ENCODE assay signal across 9 mouse cellular contexts in the genomic region with DNA sequence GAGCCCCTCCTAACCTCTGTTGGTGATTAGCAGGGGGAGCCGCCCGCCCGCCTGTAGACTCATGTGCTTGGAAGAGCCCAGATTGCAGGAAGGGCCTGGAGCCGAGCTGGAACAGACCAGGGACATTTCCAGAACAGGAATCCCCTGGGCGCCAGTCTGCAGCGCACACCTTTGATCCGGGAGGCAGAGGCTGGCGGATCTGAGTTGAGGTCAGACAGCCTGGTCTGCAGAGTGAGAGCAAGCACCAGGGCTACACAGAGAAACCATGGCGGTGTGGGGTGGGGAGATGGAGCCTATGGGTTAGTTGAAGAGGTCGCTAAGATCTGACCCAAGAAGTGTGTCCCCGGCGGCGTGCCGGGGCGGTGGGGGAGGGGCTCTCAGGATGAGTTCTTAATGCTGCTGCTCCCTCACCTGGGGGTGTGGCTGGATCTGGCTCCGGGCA. TPM values are rescaled to one million over a fixed set of nuclear protein-coding genes. Genes with fewer than 3 reads are reported as not detected.
DNase-seq lines count a peak whose midpoint lies in the region; ATAC-seq and TF ChIP-seq lines count a peak whose summit lies in the region.
"Had no signal": no experiment of that assay in that cellular context is flagged by ENCODE, and none has a peak within 500 bp of the region (broad histone marks: within the 10 kb centered on the region; RNA-seq: fewer than 3 reads in every experiment).

No protein-coding gene starts in this region.

- TF ChIP-seq POLR2A in lung, adult 2 months (IDR thresholded peaks at IDR 0.05; ENCODE audit: borderline replicate concordance, extremely low read depth, low read depth, low read length), result no peak

- TF ChIP-seq CTCF in lung, adult 2 months (IDR thresholded peaks at IDR 0.05; ENCODE audit: insufficient read depth, low read length), result no peak

- no peaks in the 10 kb centered on the region for H3K27me3 ChIP-seq in heart, embryonic 13.5 days (replicated peaks)
- no peaks in the 10 kb centered on the region for H3K27me3 ChIP-seq in limb, embryonic 11.5 days (ENCODE audit: control insufficient read depth, insufficient read depth, low read length)

- no peak overlapping the region for H3K4me3 ChIP-seq in lung, adult 2 months (replicated peaks; ENCODE audit: extremely low read depth, low read depth, low read length)
- peak overlapping the region; percentile 23 for H3K4me3 ChIP-seq in heart, embryonic 13.5 days
- H3K4me3 ChIP-seq in limb, embryonic 11.5 days (ENCODE audit: low read depth, low read length), result no peak overlapping the region
- H3K4me3 ChIP-seq: neural tube, embryonic 12.5 days had no signal

- H3K27ac ChIP-seq in heart, embryonic 13.5 days (replicated peaks), result peak overlapping the region; percentile 95
- H3K27ac ChIP-seq in limb, embryonic 11.5 days (replicated peaks; ENCODE audit: low read depth, low read length), result 0 out of 2 replicates have a peak overlapping the region, but pooled peaks have one; percentile 11
- H3K27ac ChIP-seq: neural tube, embryonic 12.5 days had no signal

- ATAC-seq in heart, embryonic 13.5 days (ENCODE audit: extremely low read depth, insufficient number of reproducible peaks, low FRiP score, low TSS enrichment), result no peak
- no peak for ATAC-seq in limb, embryonic 11.5 days (ENCODE audit: insufficient number of reproducible peaks, low FRiP score, low TSS enrichment, low read depth)

- WGBS in lung, adult 2 months, result 22% methylated on average over 16 of the region's 16 CpGs
- WGBS in heart, embryonic 13.5 days, result 8% methylated on average over 16 of the region's 16 CpGs
- WGBS in limb, embryonic 11.5 days, result 3% methylated on average over 16 of the region's 16 CpGs

- H3K4me1 ChIP-seq in lung, adult 2 months (ENCODE audit: control insufficient read depth, insufficient read depth, low read length), result peaks cover 65% of the 10 kb centered on the region
- H3K4me1 ChIP-seq in heart, embryonic 13.5 days, result peaks cover 86% of the 10 kb centered on the region
- peaks cover 63% of the 10 kb centered on the region for H3K4me1 ChIP-seq in limb, embryonic 11.5 days (ENCODE audit: control insufficient read depth, insufficient read depth, low read length)

- no peaks in the 10 kb centered on the region for H3K9me3 ChIP-seq in heart, embryonic 13.5 days
- H3K9me3 ChIP-seq in limb, embryonic 11.5 days (ENCODE audit: control insufficient read depth, low read length), result no peaks in the 10 kb centered on the region
- H3K9me3 ChIP-seq: neural tube, embryonic 12.5 days had no signal

- peak overlapping the region; percentile 71 for H3K9ac ChIP-seq in heart, embryonic 13.5 days
- H3K9ac ChIP-seq in limb, embryonic 11.5 days (ENCODE audit: low read length), result no peak overlapping the region
- H3K9ac ChIP-seq: neural tube, embryonic 12.5 days had no signal

- H3K4me2 ChIP-seq in heart, embryonic 13.5 days, result peak overlapping the region; percentile 55
- H3K4me2 ChIP-seq in limb, embryonic 11.5 days (ENCODE audit: low read depth, severe bottlenecking), result peak overlapping the region; percentile 8; the same call in 1 of the 2 replicates
- H3K4me2 ChIP-seq: neural tube, embryonic 12.5 days had no signal

- DNase-seq in lung, adult 18-20 months, result peak; percentile 62 to 69
- no peak for DNase-seq in lung, adult 2 months
- DNase-seq in adrenal gland, adult 8-10 months, result peak; percentile 63
- peak; percentile 49 for DNase-seq in limb, embryonic 11.5 days (ENCODE audit: low spot score)
- no peak for DNase-seq in left cerebral cortex, adult 9 months (ENCODE audit: low spot score in 2 of 2)
- DNase-seq in urinary bladder, postnatal 10 days (ENCODE audit: low spot score), result no peak
- no peak for DNase-seq in ovary, adult 18-20 months (ENCODE audit: low spot score)

- H3K36me3 ChIP-seq in heart, embryonic 13.5 days, result no peaks in the 10 kb centered on the region
- no peaks in the 10 kb centered on the region for H3K36me3 ChIP-seq in limb, embryonic 11.5 days (ENCODE audit: control insufficient read depth, insufficient read depth, low read length)
- H3K36me3 ChIP-seq: neural tube, embryonic 12.5 days had no signal

RNA-seq across cellular contexts. Expression of gene Rplp0, which starts 25.0 kb away (rescaled TPM):
- 1,185 and 1,411 TPM in 2 replicates for polyA plus RNA-seq in lung, adult 2 months (2012; rRNA removed)
- 100 to 1,000 TPM; 682 to 769 (median 720) TPM for total RNA-seq in adrenal gland, adult 8-10 months (2022)
- polyA plus RNA-seq in heart, embryonic 13.5 days (2015; fragmentation: Nextera tagmentation; extraction: Ambion mirVana), result 1,009 and 1,125 TPM in 2 replicates
- polyA plus RNA-seq in limb, embryonic 11.5 days (2014; fragmentation: Nextera tagmentation; extraction: Ambion mirVana), result 1,447 and 1,526 TPM in 2 replicates

RNA-seq across cellular contexts. Expression of gene Pxn, which starts 27.8 kb away (rescaled TPM):
- 214 and 226 TPM in 2 replicates for polyA plus RNA-seq in lung, adult 2 months (2012; rRNA removed)
- total RNA-seq in adrenal gland, adult 8-10 months (2022), result 10 to 100 TPM; 32.1 to 64.5 (median 44.8) TPM
- polyA plus RNA-seq in heart, embryonic 13.5 days (2015; fragmentation: Nextera tagmentation; extraction: Ambion mirVana), result 29.7 and 31.7 TPM in 2 replicates
- polyA plus RNA-seq in limb, embryonic 11.5 days (2014; fragmentation: Nextera tagmentation; extraction: Ambion mirVana), result 13.5 and 17.7 TPM in 2 replicates

RNA-seq across cellular contexts. Expression of gene Gcn1l1, which starts 30.7 kb away (rescaled TPM):
- 36.8 and 52.8 TPM in 2 replicates for polyA plus RNA-seq in lung, adult 2 months (2012; rRNA removed)
- 10 to 100 TPM; 69.2 to 98.2 (median 77.7) TPM for total RNA-seq in adrenal gland, adult 8-10 months (2022)
- polyA plus RNA-seq in heart, embryonic 13.5 days (2015; fragmentation: Nextera tagmentation; extraction: Ambion mirVana), result 24.6 and 26.7 TPM in 2 replicates
- 39.6 and 44.5 TPM in 2 replicates for polyA plus RNA-seq in limb, embryonic 11.5 days (2014; fragmentation: Nextera tagmentation; extraction: Ambion mirVana)

RNA-seq across cellular contexts. Expression of gene Sirt4, which starts 49.8 kb away (rescaled TPM):
- 36.5 and 38.3 TPM in 2 replicates for polyA plus RNA-seq in lung, adult 2 months (2012; rRNA removed)
- 10 to 100 TPM; 24.6 to 53.8 (median 41.2) TPM for total RNA-seq in adrenal gland, adult 8-10 months (2022)
- polyA plus RNA-seq in heart, embryonic 13.5 days (2015; fragmentation: Nextera tagmentation; extraction: Ambion mirVana), result 18.9 and 19.8 TPM in 2 replicates
- 19.2 and 19.7 TPM in 2 replicates for polyA plus RNA-seq in limb, embryonic 11.5 days (2014; fragmentation: Nextera tagmentation; extraction: Ambion mirVana)

Comparison
In these comparisons a context has a peak if more than half of its experiments do, and no peak if none do; other contexts are left out.
1. DNase-seq: peak in lung, adult 18-20 months (2 of 2), adrenal gland, adult 8-10 months (single experiment) and limb, embryonic 11.5 days (single experiment); none in lung, adult 2 months (single experiment), left cerebral cortex, adult 9 months (0 of 2), urinary bladder, postnatal 10 days (single experiment) and ovary, adult 18-20 months (single experiment).